Mouse (Mus musculus) heart, embryonic 16.5 days (tissue): ENCODE measurements at regions not wholly inside any gene's neighbourhood (a gene's known extent, or its start where the extent isn't known, plus 50 kb on each side); places are given as distances from the start of the nearest gene placed in this dataset.

Experiments
- ATAC-seq: fragments of 200-750 bp; cut with Nextera tagmentation; replicated peaks from 2 replicates; pipeline ENCODE4 v1.8.0; 2017; ENCODE audit warnings: moderate number of reproducible peaks; ENCODE audit not compliant: insufficient read depth, low FRiP score; ENCODE audit errors: extremely low read depth
- H3K27ac ChIP-seq: fragments of 300-500 bp; sonication (generic); 2 replicates; pipeline ENCODE4 v1.5.1; 2014; ENCODE audit warnings: mild to moderate bottlenecking, low read length, control low read depth, moderate library complexity
- H3K27me3 ChIP-seq: fragments of 300-500 bp; sonication (generic); 2 replicates; pipeline ENCODE4 v1.6.1; 2014; ENCODE audit warnings: low read length, mixed read lengths; ENCODE audit not compliant: control insufficient read depth, insufficient read depth
- H3K36me3 ChIP-seq: fragments of 300-500 bp; sonication (generic); 2 replicates; pipeline ENCODE4 v1.6.1; 2014; ENCODE audit not compliant: control insufficient read depth, insufficient read depth
- H3K4me1 ChIP-seq: fragments of 300-500 bp; sonication (generic); 2 replicates; pipeline ENCODE4 v1.6.1; 2014; ENCODE audit warnings: low read length, mixed read lengths; ENCODE audit not compliant: control insufficient read depth, insufficient read depth
- H3K4me2 ChIP-seq: fragments of 300-500 bp; sonication (generic); 2 replicates; pipeline ENCODE4 v1.6.1; 2014; ENCODE audit warnings: low read depth, mild to moderate bottlenecking, control low read depth, low read length
- H3K4me3 ChIP-seq: fragments of 300-500 bp; sonication (generic); 2 replicates; pipeline ENCODE4 v1.5.1; 2014; ENCODE audit warnings: mild to moderate bottlenecking, control low read depth, low read length
- H3K9ac ChIP-seq: fragments of 300-500 bp; sonication (generic); 2 replicates; pipeline ENCODE4 v1.6.1; 2014; ENCODE audit warnings: low read length, control low read depth
- H3K9me3 ChIP-seq: fragments of 300-500 bp; sonication (generic); replicated peaks from 2 replicates; pipeline ENCODE4 v1.6.1; 2016; ENCODE audit warnings: low read length; ENCODE audit not compliant: control insufficient read depth
- WGBS: fragments of 180-500 bp; shearing (Covaris S2); extraction: QIAGEN DNeasy Blood & Tissue Kit; methylation state at CpG from one replicate; pipeline ENCODE4 v1.1.7; 2014; 5-methylcytosine and 5-hydroxymethylcytosine counted together

DNA sequence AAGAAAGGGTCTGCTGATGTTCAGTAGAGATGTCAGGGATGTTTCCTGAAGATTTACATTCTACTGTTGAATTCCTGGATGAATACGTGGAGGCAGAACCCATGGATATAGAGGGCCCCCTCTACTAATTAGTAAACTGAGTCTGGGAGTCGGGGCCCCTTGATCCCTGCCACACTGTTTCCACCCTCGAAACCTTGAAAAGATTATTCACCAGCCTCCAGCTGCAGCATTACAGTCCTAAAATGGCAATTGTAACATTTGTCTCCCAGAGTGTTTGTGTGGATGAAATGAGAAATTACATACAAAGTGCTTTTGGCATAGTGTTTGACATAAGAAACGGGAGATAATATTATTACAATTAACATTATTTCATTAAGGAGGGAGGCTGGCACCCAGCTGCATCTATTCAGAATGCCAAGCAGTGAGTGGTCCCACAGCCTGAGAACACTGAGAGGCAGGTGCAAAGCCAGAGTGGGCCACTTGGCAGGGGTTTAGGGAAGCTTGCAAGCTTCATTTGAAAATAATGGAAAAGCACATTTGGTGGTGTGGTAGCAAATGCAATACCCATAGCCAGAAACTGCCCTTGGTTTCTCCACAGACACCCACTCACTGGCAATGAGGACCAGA lies 2490.9 kb upstream of the 5930422O12Rik start:
- Histone ChIP-seq H3K36me3 (no peaks in the 10 kb centered on the region), H3K27ac (no peak overlapping the region), H3K4me1 (no peaks in the 10 kb centered on the region), H3K4me3 (no peak overlapping the region), H3K4me2 (no peak overlapping the region), H3K9me3 (no peaks in the 10 kb centered on the region), H3K9ac (no peak overlapping the region), H3K27me3 (no peaks in the 10 kb centered on the region)
- no peak for ATAC-seq
- 76% methylated on average over 4 of the region's 4 CpGs for WGBS

DNA sequence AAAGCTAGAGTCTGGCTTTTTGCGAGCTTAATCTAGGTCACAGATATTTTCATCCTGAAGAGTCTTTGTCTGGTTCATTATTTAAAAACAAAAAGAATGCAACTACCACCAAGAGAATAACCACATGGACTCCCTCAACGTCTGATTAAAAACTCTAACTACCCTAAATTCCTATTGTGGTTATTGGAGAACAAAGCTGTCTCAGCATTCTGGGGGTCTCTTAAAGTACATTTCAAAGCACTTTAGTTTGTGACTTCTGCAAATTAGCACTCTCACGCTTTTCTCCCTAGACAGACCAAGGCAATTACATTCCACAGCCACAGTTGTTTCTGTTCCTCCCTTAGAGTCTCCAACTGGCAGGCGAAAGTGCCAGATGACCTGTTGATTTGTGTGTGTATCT lies 2487.6 kb upstream of the 5930422O12Rik start:
- Histone ChIP-seq H3K27ac (no peak overlapping the region), H3K4me2 (no peak overlapping the region), H3K4me1 (no peaks in the 10 kb centered on the region), H3K27me3 (no peaks in the 10 kb centered on the region), H3K36me3 (no peaks in the 10 kb centered on the region), H3K9me3 (no peaks in the 10 kb centered on the region), H3K4me3 (no peak overlapping the region), H3K9ac (no peak overlapping the region)
- ATAC-seq: no peak
- 25% methylated on average over 4 of the region's 4 CpGs for WGBS

DNA sequence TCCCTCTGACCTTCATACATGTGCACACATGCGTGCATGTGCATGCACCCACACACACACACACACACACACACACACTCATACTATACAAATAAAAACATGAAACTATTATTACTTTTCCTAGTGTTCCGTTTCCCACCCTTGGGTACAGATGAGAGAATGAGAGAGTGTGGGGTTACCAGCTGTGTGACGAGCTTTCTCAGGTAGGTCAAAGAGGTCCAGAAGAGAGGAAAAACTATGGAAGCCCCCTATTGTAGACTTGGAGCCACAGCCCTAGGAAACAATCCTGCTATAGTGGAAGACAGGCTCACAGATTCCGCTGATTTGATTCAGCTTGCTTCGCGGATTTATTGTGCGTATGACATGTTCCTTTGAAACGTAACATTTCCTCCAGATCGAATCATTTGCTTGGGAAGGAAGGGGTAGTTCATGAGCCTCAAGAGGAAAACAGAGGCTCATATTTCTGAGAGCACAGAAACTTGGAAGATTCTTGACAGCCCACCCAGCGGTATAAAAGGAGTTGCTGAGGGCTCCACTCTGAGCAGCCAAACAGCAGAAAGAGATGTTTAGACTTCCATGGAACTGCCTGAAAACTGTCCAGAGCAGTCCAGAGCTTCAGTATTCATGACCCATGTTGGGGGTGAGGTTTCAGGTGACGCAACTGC lies 2486.9 kb upstream of the 5930422O12Rik start:
- H3K4me2 ChIP-seq: no peak overlapping the region

DNA sequence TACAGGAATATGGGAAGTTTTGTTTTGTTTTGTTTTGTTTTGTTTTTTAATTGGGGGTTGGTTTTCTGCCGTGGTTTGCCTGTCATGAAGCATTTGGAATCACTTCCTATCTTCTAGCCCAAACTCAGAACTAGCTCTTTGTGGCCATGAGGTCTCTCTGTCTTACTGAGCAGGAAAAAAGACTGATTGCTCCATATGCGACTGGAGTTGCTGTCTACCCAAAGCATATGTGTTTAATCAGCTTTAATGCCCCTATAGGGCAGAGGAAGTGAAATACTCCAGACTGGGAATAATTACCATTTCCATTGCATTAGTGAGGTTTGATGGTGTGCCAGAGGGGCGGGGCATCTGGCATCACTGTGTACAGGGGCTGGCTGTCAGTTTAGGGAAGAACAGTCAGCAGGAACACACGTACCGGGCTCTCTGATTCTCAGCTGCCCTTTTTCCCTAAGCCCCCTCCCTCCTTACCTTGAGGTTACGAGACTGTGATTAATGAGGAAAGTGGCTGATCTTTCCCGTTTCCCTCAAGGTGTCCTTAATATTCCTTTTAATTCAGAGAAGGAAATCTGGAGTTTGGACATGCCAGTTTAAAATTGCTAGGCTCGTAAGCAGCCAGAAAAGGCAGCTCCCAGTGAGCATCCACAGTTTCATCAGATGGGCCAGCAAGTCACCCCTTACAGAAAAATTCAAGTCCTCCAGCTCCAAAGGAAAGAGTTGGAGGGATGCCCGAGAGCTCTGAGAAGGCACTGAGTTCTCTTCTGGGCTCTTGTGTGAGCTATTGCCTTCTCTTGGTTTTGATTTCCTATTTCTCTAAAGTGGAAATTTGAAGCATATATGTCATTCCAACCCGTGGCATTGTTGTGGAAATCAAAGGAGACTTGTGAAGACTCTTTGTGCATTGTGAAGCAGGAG lies 2482.1 kb upstream of the 5930422O12Rik start:
- no peak for ATAC-seq

More for the DNA sequence above, 2486.9 kb upstream of the 5930422O12Rik start:
- H3K27ac ChIP-seq: no peak overlapping the region
- no peak overlapping the region for H3K9ac ChIP-seq
- WGBS: 83% methylated on average over 11 of the region's 11 CpGs
- H3K4me3 ChIP-seq: no peak overlapping the region
- no peaks in the 10 kb centered on the region for H3K27me3 ChIP-seq
- ATAC-seq: no peak
- no peaks in the 10 kb centered on the region for H3K9me3 ChIP-seq
- H3K4me1 ChIP-seq: no peaks in the 10 kb centered on the region
- H3K36me3 ChIP-seq: no peaks in the 10 kb centered on the region

DNA sequence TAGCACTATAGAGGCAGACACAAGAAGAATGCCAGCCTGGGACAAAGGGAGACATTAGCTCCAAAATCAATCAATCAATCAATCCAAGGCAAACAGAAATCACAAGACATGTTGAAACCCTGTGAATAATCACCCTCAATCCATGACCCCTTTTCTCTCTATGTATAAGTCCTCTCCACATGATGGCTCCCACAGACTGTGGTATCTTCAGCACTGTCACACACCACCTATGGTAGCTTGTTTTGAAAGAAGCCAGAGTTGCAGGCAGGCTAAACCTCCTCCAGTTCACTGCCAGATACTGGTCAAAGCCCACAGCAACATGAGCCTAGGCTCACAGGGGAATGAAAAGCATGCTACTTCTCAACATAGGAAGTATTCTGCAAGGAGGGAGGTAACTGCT lies 2475.7 kb upstream of the 5930422O12Rik start:
- Histone ChIP-seq H3K4me1 (peaks cover 2% of the 10 kb centered on the region; the same call in 1 of the 2 replicates), H3K9ac (no peak overlapping the region), H3K4me3 (no peak overlapping the region), H3K36me3 (no peaks in the 10 kb centered on the region), H3K27ac (no peak overlapping the region), H3K27me3 (no peaks in the 10 kb centered on the region), H3K4me2 (no peak overlapping the region), H3K9me3 (no peaks in the 10 kb centered on the region)
- ATAC-seq: no peak

More for the DNA sequence above, 2482.1 kb upstream of the 5930422O12Rik start:
- 71% methylated on average over 10 of the region's 10 CpGs for WGBS
- Histone ChIP-seq H3K4me1 (no peaks in the 10 kb centered on the region), H3K27ac (no peak overlapping the region), H3K4me3 (no peak overlapping the region), H3K27me3 (no peaks in the 10 kb centered on the region), H3K9ac (no peak overlapping the region), H3K9me3 (no peaks in the 10 kb centered on the region), H3K36me3 (no peaks in the 10 kb centered on the region), H3K4me2 (no peak overlapping the region)

DNA sequence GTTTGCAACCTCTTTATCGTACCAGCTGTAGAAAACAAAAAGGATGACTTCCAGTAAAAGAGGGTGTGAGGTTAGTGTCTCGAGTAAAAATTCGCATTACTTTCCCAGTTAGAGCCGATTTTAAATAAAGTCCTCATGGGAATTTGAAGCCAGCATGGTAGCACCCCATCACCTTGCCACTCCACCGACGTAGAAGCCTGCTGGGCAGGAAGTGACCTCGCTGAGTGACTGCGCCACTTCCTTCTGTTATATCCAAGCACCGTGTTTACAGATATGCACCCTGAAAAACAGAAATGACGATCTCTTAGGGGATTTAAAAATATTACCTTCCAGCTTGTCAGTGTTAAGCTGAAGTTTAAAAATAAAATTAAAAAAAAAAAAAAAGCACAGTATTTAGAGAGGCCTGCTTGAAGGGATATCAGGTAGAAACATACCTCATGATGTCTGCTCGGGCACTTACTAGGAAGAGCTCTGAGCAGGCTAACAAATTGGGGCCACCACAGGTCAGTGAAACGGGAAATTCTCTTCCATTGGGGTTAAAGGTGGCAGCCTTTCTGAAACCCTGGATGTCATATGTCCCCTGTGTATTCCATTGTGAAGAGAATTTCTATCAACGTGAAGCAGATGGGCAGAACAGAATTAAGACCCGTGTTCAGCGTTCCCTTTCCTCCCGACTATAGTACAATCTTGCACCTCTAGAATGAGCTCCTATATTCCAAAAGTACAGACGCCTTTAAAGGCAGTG lies 2468.9 kb upstream of the 5930422O12Rik start:
- Histone ChIP-seq H3K4me2 (peak overlapping the region; percentile 71), H3K9me3 (no peaks in the 10 kb centered on the region), H3K36me3 (no peaks in the 10 kb centered on the region), H3K4me1 (peaks cover 3% of the 10 kb centered on the region), H3K27ac (no peak overlapping the region), H3K27me3 (no peaks in the 10 kb centered on the region), H3K9ac (no peak overlapping the region), H3K4me3 (peak overlapping the region; percentile 48)
- ATAC-seq: no peak
- 43% methylated on average over 17 of the region's 17 CpGs for WGBS

DNA sequence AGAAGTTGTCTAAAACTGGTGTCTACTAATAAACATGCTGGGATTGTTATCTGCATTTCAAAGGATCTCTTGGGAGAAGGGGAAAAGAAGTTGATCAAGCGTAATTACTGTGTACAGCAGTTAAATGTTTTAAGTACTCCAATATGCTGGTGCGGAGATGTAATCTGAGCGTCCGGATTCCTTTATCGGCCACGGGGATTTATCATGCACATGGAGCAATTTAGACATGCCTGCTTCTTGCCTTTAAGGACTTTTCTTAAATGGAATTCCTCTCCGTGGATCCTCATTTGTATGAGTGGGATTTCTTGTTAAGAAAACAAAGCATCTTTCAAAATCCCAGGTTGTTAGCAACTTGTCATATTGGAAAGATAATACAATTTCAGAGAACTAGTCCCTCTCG lies 2468.0 kb upstream of the 5930422O12Rik start:
- 76% methylated on average over 8 of the region's 8 CpGs for WGBS
- Histone ChIP-seq H3K4me1 (peaks cover 3% of the 10 kb centered on the region), H3K27me3 (no peaks in the 10 kb centered on the region), H3K36me3 (no peaks in the 10 kb centered on the region), H3K27ac (no peak overlapping the region), H3K9ac (no peak overlapping the region), H3K4me3 (no peak overlapping the region), H3K4me2 (no peak overlapping the region), H3K9me3 (no peaks in the 10 kb centered on the region)
- ATAC-seq: no peak

DNA sequence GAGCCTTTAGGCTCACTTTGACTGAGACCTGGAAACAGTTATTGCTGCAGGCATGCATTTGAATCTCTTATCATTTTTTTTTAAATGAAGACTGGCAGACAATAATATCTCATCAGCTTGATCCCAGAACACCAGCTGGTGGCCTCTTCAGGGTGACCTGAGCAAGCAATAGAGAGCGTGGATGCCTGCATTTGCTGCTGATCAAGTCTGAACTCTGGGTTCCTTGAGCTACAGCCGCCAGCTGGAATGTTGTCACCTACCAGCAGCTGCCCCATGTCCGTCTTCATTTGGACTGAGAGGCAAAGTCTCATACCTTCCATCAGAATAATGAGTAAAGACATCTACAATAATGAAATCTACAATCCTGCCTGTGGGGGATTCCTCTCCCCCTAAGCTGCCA lies 2466.3 kb upstream of the 5930422O12Rik start:
- no peak for ATAC-seq
- 55% methylated on average over 3 of the region's 3 CpGs for WGBS
- H3K4me2 ChIP-seq: no peak overlapping the region

More for the DNA sequence above, 2466.3 kb upstream of the 5930422O12Rik start:
- Histone ChIP-seq H3K27ac (no peak overlapping the region), H3K9ac (no peak overlapping the region), H3K27me3 (no peaks in the 10 kb centered on the region), H3K4me3 (no peak overlapping the region), H3K4me1 (peaks cover 3% of the 10 kb centered on the region), H3K36me3 (no peaks in the 10 kb centered on the region), H3K9me3 (no peaks in the 10 kb centered on the region)
